Mouse (Mus musculus): ENCODE results near the gene Uvrag.

The Uvrag gene

GRCm38 (mm10) chr7:98888810-98889209 is 252.1 kb downstream of the Uvrag start:
- DNase-seq (ENCODE audit: low spot score in 2 of 2): no peak

- DNase-seq (ENCODE audit: low spot score in 2 of 2): no peak
Measured at GRCm38 (mm10) chr7:98887811-98888261, 253.1 kb downstream of the Uvrag start.

- no peak for DNase-seq (ENCODE audit: low spot score in 2 of 2)
Measured at GRCm38 (mm10) chr7:98881887-98882286, 259.1 kb downstream of the Uvrag start.

- DNase-seq (ENCODE audit: low spot score in 2 of 2): no peak
Measured at GRCm38 (mm10) chr7:98879176-98879575, 261.8 kb downstream of the Uvrag start.

- no peak for DNase-seq (ENCODE audit: low spot score in 2 of 2)
Measured at GRCm38 (mm10) chr7:98876119-98876518, 264.8 kb downstream of the Uvrag start.

GRCm38 (mm10) chr7:98875390-98875990 is 265.5 kb downstream of the Uvrag start:
- no peak for DNase-seq (ENCODE audit: low spot score in 2 of 2)

GRCm38 (mm10) chr7:98874411-98874951 is 266.5 kb downstream of the Uvrag start:
- DNase-seq (ENCODE audit: low spot score in 2 of 2): no peak

GRCm38 (mm10) chr7:98873316-98873715 is 267.6 kb downstream of the Uvrag start:
- no peak for DNase-seq (ENCODE audit: low spot score in 2 of 2)

GRCm38 (mm10) chr7:98871882-98872281 is 269.1 kb downstream of the Uvrag start:
- DNase-seq (ENCODE audit: low spot score in 2 of 2): no peak

GRCm38 (mm10) chr7:98870791-98871190 is 270.1 kb downstream of the Uvrag start:
- no peak for DNase-seq (ENCODE audit: low spot score in 2 of 2)

- DNase-seq (ENCODE audit: low spot score in 2 of 2): no peak
Measured at GRCm38 (mm10) chr7:98869070-98869469, 271.9 kb downstream of the Uvrag start.

GRCm38 (mm10) chr7:98867794-98868150 is 273.2 kb downstream of the Uvrag start:
- DNase-seq (ENCODE audit: low spot score in 2 of 2): no peak

- no peak for DNase-seq (ENCODE audit: low spot score in 2 of 2)
Measured at GRCm38 (mm10) chr7:98867053-98867793, 273.7 kb downstream of the Uvrag start.

- DNase-seq (ENCODE audit: low spot score in 2 of 2): no peak
Measured at GRCm38 (mm10) chr7:98863969-98864718, 276.8 kb downstream of the Uvrag start.

GRCm38 (mm10) chr7:98862994-98863393 is 277.9 kb downstream of the Uvrag start:
- no peak for DNase-seq (ENCODE audit: low spot score in 2 of 2)

- DNase-seq (ENCODE audit: low spot score in 2 of 2): no peak
Measured at GRCm38 (mm10) chr7:98861002-98861401, 279.9 kb downstream of the Uvrag start.

- no peak for DNase-seq (ENCODE audit: low spot score in 2 of 2)
Measured at GRCm38 (mm10) chr7:98857094-98857493, 283.8 kb downstream of the Uvrag start.

- no peak for DNase-seq (ENCODE audit: low spot score in 2 of 2)
Measured at GRCm38 (mm10) chr7:98856128-98856527, 284.8 kb downstream of the Uvrag start.

- no peak for DNase-seq (ENCODE audit: low spot score in 2 of 2)
Measured at GRCm38 (mm10) chr7:98855388-98855787, 285.6 kb downstream of the Uvrag start.

GRCm38 (mm10) chr7:98853806-98854205 is 287.1 kb downstream of the Uvrag start:
- DNase-seq (ENCODE audit: low spot score in 2 of 2): no peak

GRCm38 (mm10) chr7:98852950-98853650 is 287.8 kb downstream of the Uvrag start:
- DNase-seq (ENCODE audit: low spot score in 2 of 2): peak in 1 of 2 experiments; percentile 30

GRCm38 (mm10) chr7:98851220-98851619 is 289.7 kb downstream of the Uvrag start:
- no peak for DNase-seq (ENCODE audit: low spot score in 2 of 2)
